ENCODE assay signal across 1 mouse cellular context in genomic region chr12:3870859-3871462, GRCm38 (mm10).
TF ChIP-seq lines count a peak whose summit lies in the region.

No protein-coding gene starts in this region.

TF ChIP-seq in CH12.LX, 34 proteins besides CTCF, POLR2A, EP300 and RAD21 (continued from another document):
- no peak for TF ChIP-seq TBP (conservative IDR thresholded peaks at IDR 0.05; ENCODE audit: low read depth, low read length)
- TF ChIP-seq TCF12 (IDR thresholded peaks at IDR 0.05; ENCODE audit: low read depth, low read length), result no peak
